Mouse (Mus musculus): Measurements from ENCODE around the gene Itgb3. TPM values are rescaled to one million over a fixed set of nuclear protein-coding genes. Genes with fewer than 3 reads are reported as not detected.

Gene Itgb3
- polyA plus RNA-seq, 1 experiment from 2014 or later, result 3.5 TPM

DNA sequence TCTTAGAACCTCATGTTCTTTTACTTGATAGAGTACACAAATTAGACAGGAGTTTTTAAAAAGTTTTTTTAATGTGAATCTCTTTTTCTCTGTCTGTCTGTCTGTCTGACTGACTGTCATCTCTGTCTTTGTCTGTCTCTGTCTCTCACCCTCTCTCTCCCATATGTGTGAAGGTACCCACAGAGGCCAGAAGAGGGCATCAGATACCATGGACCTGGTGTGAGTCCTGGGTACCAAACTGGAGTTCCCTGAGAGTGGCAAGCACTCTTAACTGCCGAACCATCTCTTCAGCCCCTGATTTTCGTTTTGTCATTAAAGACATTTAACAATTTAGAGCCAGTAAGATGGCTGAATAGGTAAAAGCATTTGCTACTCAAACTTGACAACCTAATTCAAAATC lies 99.3 kb downstream of the Itgb3 start:
- H3K9me3 ChIP-seq, result no peaks in the 10 kb centered on the region
- H3K36me3 ChIP-seq, result no peaks in the 10 kb centered on the region
- DNase-seq (ENCODE audit: low spot score), result no peak
- 68% methylated on average over 2 of the region's 2 CpGs for WGBS
- no peaks in the 10 kb centered on the region for H3K4me1 ChIP-seq (replicated peaks)
- no peaks in the 10 kb centered on the region for H3K27me3 ChIP-seq (ENCODE audit: insufficient read depth, poor library complexity, severe bottlenecking)
- no peak overlapping the region for H3K4me3 ChIP-seq
- no peak overlapping the region for H3K27ac ChIP-seq

Other genes starting within 250 kb of the Itgb3 start
- 28.9 TPM in 2 replicates for gene Kansl1, start 139.1 kb upstream of the Itgb3 start, polyA plus RNA-seq (2016; fragmentation: Nextera tagmentation; extraction: Ambion mirVana)
- 38.6 and 53.4 TPM in 2 replicates for gene Cdc27, start 57.4 kb upstream of the Itgb3 start, polyA plus RNA-seq (2016; fragmentation: Nextera tagmentation; extraction: Ambion mirVana)
- gene Myl4, start 57.3 kb upstream of the Itgb3 start, polyA plus RNA-seq (2016; fragmentation: Nextera tagmentation; extraction: Ambion mirVana), result 1.2 and 2.0 TPM in 2 replicates
- 0.01 TPM in 1 of 2 replicates, not detected in the other for gene Gm11639, start 77.7 kb downstream of the Itgb3 start, polyA plus RNA-seq (2016; fragmentation: Nextera tagmentation; extraction: Ambion mirVana)